Mouse (Mus musculus): ENCODE results near the gene Slc37a1. TPM values are rescaled to one million over a fixed set of nuclear protein-coding genes. Genes with fewer than 3 reads are reported as not detected.
"Not testable (repeated sequence)": the region's sequence is repeated elsewhere in the genome, so short reads cannot be mapped to it uniquely, and the experiment has no call there.

The Slc37a1 gene
- total RNA-seq, 4 experiments from 2014 or later: 7.9 to 11.9 (median 10.0) TPM

DNA sequence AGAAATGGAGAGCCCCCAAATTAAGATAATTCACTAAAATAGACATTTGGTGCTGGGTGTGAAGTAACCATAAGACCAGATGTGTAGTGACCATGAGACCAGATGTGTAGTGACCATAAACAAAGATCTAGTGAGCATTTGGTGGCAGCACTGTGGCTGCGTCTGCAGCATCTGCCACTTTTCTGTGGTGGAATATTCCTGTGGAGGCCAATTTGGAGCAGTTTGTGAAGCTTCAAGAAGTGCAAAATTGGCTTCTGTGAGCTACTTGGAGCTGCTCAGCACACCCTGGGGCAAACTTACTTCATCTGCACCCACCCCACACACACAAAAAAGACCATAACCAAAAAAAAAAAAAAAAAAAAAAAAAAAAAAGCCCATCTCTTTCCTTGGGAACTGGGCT, 18.6 kb upstream of the Slc37a1 start:
- DNase-seq (ENCODE audit: low spot score): no peak

DNA sequence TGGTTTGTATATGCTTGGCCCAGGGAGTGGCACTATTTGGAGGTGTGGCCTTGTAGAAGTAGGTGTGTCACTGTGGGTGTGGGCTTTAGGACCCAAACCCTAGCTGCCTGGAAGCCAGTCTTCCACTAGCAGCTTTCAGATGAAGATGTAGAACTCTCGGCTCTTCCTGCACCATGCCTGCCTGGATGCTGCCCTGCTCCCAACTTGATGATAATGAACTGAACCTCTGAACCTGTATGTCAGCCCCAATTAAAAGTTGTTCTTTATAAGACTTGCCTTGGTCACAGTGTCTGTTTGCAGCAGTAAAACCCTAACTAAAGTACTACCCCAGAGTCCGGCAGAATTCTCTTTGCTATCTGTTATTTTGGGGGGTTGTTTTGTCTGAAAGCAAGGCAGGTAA, 16.8 kb upstream of the Slc37a1 start:
- DNase-seq (ENCODE audit: low spot score): no peak

GRCm38 (mm10) chr17:31270246-31270645, 16.3 kb upstream of the Slc37a1 start:
- no peak for DNase-seq (ENCODE audit: low spot score)

- not testable (repeated sequence) for DNase-seq (ENCODE audit: low spot score)
Measured at GRCm38 (mm10) chr17:31270736-31271135, 15.9 kb upstream of the Slc37a1 start.

GRCm38 (mm10) chr17:31271136-31271851, 15.3 kb upstream of the Slc37a1 start:
- no peak for DNase-seq (ENCODE audit: low spot score)

DNA sequence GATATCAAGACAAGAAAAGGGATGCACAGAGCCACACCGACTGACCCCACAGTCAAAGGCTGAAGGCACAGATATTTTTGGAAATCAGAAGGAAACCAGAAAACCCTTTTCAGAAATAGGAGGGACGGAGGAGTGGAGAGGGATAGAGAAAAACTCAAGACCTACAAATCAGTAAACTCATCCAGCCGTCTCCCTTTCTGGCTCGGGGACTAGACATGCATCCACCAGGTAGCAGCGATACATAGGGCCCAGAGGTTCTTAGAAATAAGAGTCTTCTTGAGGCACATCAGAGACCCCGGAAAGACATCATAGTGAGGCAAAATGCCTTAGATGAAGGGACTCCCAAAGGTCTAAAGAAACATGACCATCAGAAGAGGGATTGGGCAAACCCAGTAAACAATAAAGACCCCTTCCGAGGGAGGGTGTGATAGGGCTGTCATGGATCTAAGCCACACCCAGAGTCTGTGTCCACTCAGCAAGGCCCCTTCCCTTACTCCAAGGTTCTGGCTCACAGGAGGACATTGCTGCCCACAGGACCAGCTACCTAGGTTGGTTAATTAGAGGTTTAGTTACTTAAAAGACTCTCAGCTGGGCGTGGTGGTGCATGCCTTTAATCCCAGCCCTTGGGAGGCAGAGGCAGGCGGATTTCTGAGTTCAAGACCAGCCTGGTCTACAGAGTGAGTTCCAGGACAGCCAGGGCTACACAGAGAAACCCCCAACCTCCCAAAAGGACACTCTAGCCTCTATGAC, 14.0 kb upstream of the Slc37a1 start:
- DNase-seq (ENCODE audit: low spot score): no peak

DNA sequence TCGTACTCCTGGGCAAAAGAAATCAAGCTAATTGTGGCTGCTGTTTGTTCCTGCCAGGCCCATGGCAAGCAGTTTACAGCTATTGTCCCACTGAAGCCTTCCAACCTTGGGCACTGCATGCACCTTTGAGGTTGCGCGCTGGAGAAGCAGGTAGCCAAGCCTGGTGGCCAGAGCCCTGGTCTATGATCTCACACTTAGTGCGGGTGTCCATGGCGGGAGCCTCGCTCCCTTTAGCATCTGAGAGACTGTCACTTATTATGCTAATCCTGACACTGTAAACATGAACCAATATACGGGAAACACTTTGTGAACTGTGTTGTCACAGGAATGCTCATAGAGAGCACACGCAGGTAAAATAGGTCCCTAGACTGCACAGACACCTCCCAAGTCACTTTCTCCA, 13.0 kb upstream of the Slc37a1 start:
- no peak for DNase-seq (ENCODE audit: low spot score)

GRCm38 (mm10) chr17:31275181-31275580, 11.4 kb upstream of the Slc37a1 start:
- DNase-seq (ENCODE audit: low spot score): no peak

- no peak for DNase-seq (ENCODE audit: low spot score)
Measured at GRCm38 (mm10) chr17:31276207-31276921, 10.2 kb upstream of the Slc37a1 start.

DNA sequence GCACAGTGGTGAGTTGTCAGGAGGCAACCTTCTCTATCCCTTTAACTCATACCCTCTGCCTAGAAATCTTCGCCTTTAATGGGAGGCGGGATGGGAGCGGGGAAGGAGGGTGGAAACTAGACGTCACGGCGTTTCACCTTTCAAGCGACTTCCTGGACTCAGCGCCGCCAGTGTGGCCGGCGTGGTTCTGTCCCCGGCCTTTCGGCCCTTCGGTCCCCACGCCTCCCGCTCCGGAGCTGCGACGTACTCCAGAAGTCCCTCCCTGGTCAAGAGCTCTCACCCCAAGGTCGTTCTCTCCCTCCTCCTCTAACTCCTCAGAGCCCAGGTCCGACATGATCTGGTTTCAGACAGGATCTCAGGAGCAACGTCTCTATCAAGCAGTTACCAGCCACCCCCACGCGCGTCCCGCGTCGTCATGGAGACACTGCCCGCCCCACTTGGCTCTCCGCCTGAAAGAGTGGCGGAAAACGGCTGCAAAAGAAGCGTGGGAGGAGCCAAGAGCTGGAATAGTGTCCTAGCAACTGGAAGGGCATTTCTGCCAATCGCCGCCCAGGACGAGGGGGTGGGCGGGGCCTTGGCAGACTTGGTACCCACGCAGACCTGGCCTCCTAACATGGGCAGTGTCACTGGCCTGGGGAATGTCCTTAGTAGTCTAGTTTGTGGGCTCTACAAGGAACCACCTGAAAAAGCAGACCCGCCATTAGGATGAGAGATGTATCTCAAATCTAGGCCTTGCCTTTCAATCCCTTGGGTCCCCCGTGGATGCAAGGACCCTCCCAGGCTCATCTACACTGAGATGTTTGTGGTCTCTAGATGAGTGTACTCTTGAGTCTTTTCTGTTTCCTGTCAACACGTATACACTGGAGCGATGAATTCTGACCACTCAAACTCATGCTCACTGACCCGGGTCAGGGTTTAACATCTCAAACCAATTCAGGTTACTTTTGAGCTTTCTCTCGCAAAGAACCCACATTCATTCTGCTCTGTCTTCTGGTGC, 9.4 kb upstream of the Slc37a1 start, which contains the start of gene Rsph1:
Gene Rsph1, minus strand, starts transcription at position 462 of the 997 bp plus-strand sequence.
- peak; percentile 98 for DNase-seq (ENCODE audit: low spot score)

GRCm38 (mm10) chr17:31277931-31278330, 8.7 kb upstream of the Slc37a1 start:
- DNase-seq (ENCODE audit: low spot score): no peak

GRCm38 (mm10) chr17:31279541-31279940, 7.1 kb upstream of the Slc37a1 start:
- no peak for DNase-seq (ENCODE audit: low spot score)

DNA sequence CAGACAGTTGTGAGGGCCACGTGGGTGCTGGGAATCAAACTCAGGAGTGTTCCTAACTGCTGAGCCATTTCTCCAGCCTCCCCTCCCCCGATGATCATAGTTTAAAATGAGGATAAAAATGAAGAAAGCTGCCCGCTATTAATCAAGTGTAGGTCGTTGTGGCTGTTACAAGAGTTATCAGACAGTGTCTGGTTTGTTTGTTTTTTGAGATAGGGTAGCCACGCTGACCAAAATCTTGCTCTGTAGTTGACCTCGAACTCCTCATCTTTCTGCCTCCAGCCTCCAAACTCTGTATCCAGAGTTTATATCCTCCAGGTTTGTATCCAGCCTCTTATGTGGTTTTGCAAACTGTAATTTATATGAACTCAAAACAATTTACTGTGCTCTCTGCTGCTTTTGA, 6.3 kb upstream of the Slc37a1 start:
- DNase-seq (ENCODE audit: low spot score): no peak

- DNase-seq (ENCODE audit: low spot score): no peak
Measured at GRCm38 (mm10) chr17:31281830-31282686, 4.5 kb upstream of the Slc37a1 start.

DNA sequence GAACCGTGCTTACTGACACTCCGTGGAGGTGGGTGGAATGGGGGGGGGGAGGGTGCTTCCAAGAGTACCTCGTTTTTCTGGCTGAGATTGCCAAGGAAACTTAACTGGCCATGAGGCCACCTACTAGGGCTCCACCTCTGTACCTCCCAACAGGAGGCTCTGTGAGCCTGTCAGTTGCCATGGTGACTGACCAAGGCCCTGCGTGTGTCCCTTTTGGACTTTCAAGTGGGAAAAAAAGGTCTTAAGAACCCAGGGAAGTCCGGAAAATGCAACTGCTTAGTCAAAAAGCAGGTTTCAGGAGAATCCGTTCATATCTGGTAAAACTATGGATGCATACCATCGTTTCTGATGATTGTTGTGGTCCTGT, 3.9 kb upstream of the Slc37a1 start:
- no peak for DNase-seq (ENCODE audit: low spot score)

DNA sequence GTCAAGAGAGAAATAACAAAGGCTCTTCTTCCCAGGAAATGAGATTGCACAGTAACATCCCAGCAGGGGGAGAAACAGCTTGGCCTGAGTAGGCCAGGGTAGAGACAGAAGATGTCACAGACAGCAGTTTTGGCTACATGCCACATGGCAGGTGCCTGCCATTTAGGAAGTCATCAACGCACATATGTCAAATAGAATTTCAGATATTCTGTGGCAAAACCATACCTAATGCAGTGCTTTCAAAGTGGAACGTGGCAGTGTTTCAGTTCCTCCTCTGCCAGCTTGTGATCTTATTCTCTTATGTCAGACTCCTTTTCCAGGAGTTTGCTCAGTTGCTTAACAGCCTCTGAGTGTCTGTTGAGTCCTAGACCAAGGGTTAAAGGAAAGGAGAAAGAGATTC, 725 bp upstream of the Slc37a1 start:
- no peak for DNase-seq (ENCODE audit: low spot score)

GRCm38 (mm10) chr17:31287216-31287615, 624 bp downstream of the Slc37a1 start:
- DNase-seq (ENCODE audit: low spot score): no peak

GRCm38 (mm10) chr17:31288999-31289726, 2.6 kb downstream of the Slc37a1 start:
- DNase-seq (ENCODE audit: low spot score): no peak

- no peak for DNase-seq (ENCODE audit: low spot score)
Measured at GRCm38 (mm10) chr17:31290311-31290710, 3.7 kb downstream of the Slc37a1 start.

- no peak for DNase-seq (ENCODE audit: low spot score)
Measured at GRCm38 (mm10) chr17:31290859-31291258, 4.3 kb downstream of the Slc37a1 start.
